Mouse (Mus musculus) heart, embryonic 14.5 days (tissue): Measurements from ENCODE around the gene Tmem246. TPM values are rescaled to one million over a fixed set of nuclear protein-coding genes. Genes with fewer than 3 reads are reported as not detected.

Experiments
- ATAC-seq: fragments of 200-750 bp; cut with Nextera tagmentation; 2 replicates; pipeline ENCODE4 v1.8.0; 2017; ENCODE audit warnings: low read depth, moderate TSS enrichment; ENCODE audit not compliant: insufficient number of reproducible peaks, insufficient read depth, low FRiP score
- H3K27ac ChIP-seq, 2 experiments: fragments of 200-500 bp in 1 of 2; fragments of 300-500 bp in 1 of 2; sonication (generic) in 1 of 2; replicated peaks in 1 of 2; 2 replicates each; pipeline ENCODE4 v1.5.1; 2012 to 2014; ENCODE audit warnings: low read depth in 2 of 2, low read length in 2 of 2, control low read depth in 1 of 2, mild to moderate bottlenecking in 1 of 2, mixed read lengths in 1 of 2; ENCODE audit not compliant: control insufficient read depth in 1 of 2, insufficient read depth in 1 of 2
- H3K27me3 ChIP-seq: fragments of 300-500 bp; sonication (generic); 2 replicates; pipeline ENCODE4 v1.6.1; 2014; ENCODE audit warnings: mild to moderate bottlenecking, low read length, control low read depth; ENCODE audit not compliant: control insufficient read depth, insufficient read depth
- H3K36me3 ChIP-seq: fragments of 300-500 bp; sonication (generic); 2 replicates; pipeline ENCODE4 v1.6.1; 2014; ENCODE audit warnings: mild to moderate bottlenecking, control low read depth, low read length, mixed read lengths; ENCODE audit not compliant: control insufficient read depth, insufficient read depth
- H3K4me1 ChIP-seq, 2 experiments: fragments of 200-500 bp in 1 of 2; fragments of 300-500 bp in 1 of 2; sonication (generic) in 1 of 2; 2 replicates each; pipeline ENCODE4 v1.6.1; 2012 to 2014; ENCODE audit warnings: low read length in 2 of 2, control low read depth in 1 of 2, mixed read lengths in 1 of 2; ENCODE audit not compliant: control insufficient read depth in 2 of 2, insufficient read depth in 2 of 2
- H3K4me2 ChIP-seq: fragments of 300-500 bp; sonication (generic); 2 replicates; pipeline ENCODE4 v1.6.1; 2014; ENCODE audit warnings: mild to moderate bottlenecking, low read length
- H3K4me3 ChIP-seq, 2 experiments: fragments of 200-500 bp in 1 of 2; fragments of 300-500 bp in 1 of 2; sonication (generic) in 1 of 2; 2 replicates each; pipeline ENCODE4 v1.5.1; 2012 to 2014; ENCODE audit warnings: low read length in 2 of 2, mild to moderate bottlenecking in 2 of 2, control low read depth in 1 of 2, low read depth in 1 of 2, moderate library complexity in 1 of 2; ENCODE audit not compliant: control insufficient read depth in 1 of 2, insufficient read depth in 1 of 2
- H3K9ac ChIP-seq: fragments of 300-500 bp; sonication (generic); 2 replicates; pipeline ENCODE4 v1.6.1; 2014; ENCODE audit warnings: mild to moderate bottlenecking, low read length
- H3K9me3 ChIP-seq: fragments of 300-500 bp; sonication (generic); 2 replicates; pipeline ENCODE4 v1.6.1; 2016; ENCODE audit warnings: low read length, control low read depth; ENCODE audit not compliant: control insufficient read depth
- WGBS: fragments of 180-500 bp; shearing (Covaris S2); extraction: QIAGEN DNeasy Blood & Tissue Kit; methylation state at CpG from one replicate; pipeline ENCODE4 v1.1.7; 2014; 5-methylcytosine and 5-hydroxymethylcytosine counted together
- polyA plus RNA-seq: library from polyadenylated mRNA; unstranded; fragments of >200 nt; fragmentation: Nextera tagmentation; extraction: Ambion mirVana; gene quantifications from 2 replicates; pipeline ENCODE4 v1.2.1, GENCODE M21; 2014

Gene Tmem246
- polyA plus RNA-seq, 1 experiment from 2014 or later = 55.4 TPM

- Histone ChIP-seq H3K4me2 (no peak overlapping the region), H3K9ac (no peak overlapping the region), H3K4me1 (0 out of 4 replicates have a peak, but pooled peaks cover 0 to under 1% of the 10 kb centered on the region in 2 experiments), H3K27ac (no peak overlapping the region), H3K27me3 (no peaks in the 10 kb centered on the region), H3K4me3 (no peak overlapping the region), H3K9me3 (no peaks in the 10 kb centered on the region), H3K36me3 (no peaks in the 10 kb centered on the region)
- no peak for ATAC-seq
- WGBS = 93% methylated on average over 2 of the region's 2 CpGs
Observed at GRCm38 (mm10) chr4:49603161-49603560, 5.5 kb upstream of the Tmem246 start.

- H3K9me3 ChIP-seq = no peaks in the 10 kb centered on the region
- peak overlapping the region; percentile 86 for H3K4me2 ChIP-seq
- under 1% methylated on average over 20 of the region's 20 CpGs for WGBS
- H3K9ac ChIP-seq = peak overlapping the region; percentile 84
- peak overlapping the region; percentile 54 to 75 for H3K4me3 ChIP-seq
- peaks cover 0 to 13% of the 10 kb centered on the region in 2 experiments; a peak in 2 of 4 replicates for H3K4me1 ChIP-seq
- H3K27ac ChIP-seq = peak overlapping the region; percentile 73 to 87
- ATAC-seq = peak; percentile 10; the same call in 1 of the 2 replicates
- no peaks in the 10 kb centered on the region for H3K36me3 ChIP-seq
- no peaks in the 10 kb centered on the region for H3K27me3 ChIP-seq
Observed at GRCm38 (mm10) chr4:49596846-49597182, 862 bp downstream of the Tmem246 start.

GRCm38 (mm10) chr4:49590152-49590551, 7.5 kb downstream of the Tmem246 start:
- Histone ChIP-seq H3K4me3 (no peak overlapping the region), H3K27me3 (no peaks in the 10 kb centered on the region), H3K4me2 (no peak overlapping the region), H3K36me3 (peaks cover 21% of the 10 kb centered on the region), H3K9me3 (no peaks in the 10 kb centered on the region), H3K4me1 (peaks cover 8 to 20% of the 10 kb centered on the region in 2 experiments), H3K27ac (no peak overlapping the region), H3K9ac (no peak overlapping the region)
- ATAC-seq = no peak
- 81% methylated on average over 2 of the region's 2 CpGs for WGBS

GRCm38 (mm10) chr4:49586811-49587210, 10.9 kb downstream of the Tmem246 start:
- ATAC-seq = no peak
- H3K9ac ChIP-seq = no peak overlapping the region
- no peak overlapping the region for H3K4me3 ChIP-seq
- no peak overlapping the region for H3K4me2 ChIP-seq
- no peaks in the 10 kb centered on the region for H3K9me3 ChIP-seq
- H3K27ac ChIP-seq = no peak overlapping the region
- H3K27me3 ChIP-seq = no peaks in the 10 kb centered on the region
- peaks cover 34% of the 10 kb centered on the region for H3K36me3 ChIP-seq
- peaks cover 13 to 31% of the 10 kb centered on the region in 2 experiments for H3K4me1 ChIP-seq
- WGBS = 96% methylated on average over 10 of the region's 10 CpGs

GRCm38 (mm10) chr4:49585524-49586101, 12.1 kb downstream of the Tmem246 start:
- Histone ChIP-seq H3K27ac (peak overlapping the region; percentile 71 to 76), H3K4me3 (no peak overlapping the region), H3K9ac (no peak overlapping the region), H3K9me3 (no peaks in the 10 kb centered on the region), H3K27me3 (no peaks in the 10 kb centered on the region), H3K4me1 (peaks cover 13 to 31% of the 10 kb centered on the region in 2 experiments), H3K36me3 (peaks cover 34% of the 10 kb centered on the region), H3K4me2 (no peak overlapping the region)
- 48% methylated on average over 7 of the region's 7 CpGs for WGBS
- ATAC-seq = peak; percentile 56; the same call in 1 of the 2 replicates

- Histone ChIP-seq H3K27me3 (no peaks in the 10 kb centered on the region), H3K27ac (peak overlapping the region; percentile 74 to 76), H3K9me3 (no peaks in the 10 kb centered on the region), H3K36me3 (peaks cover 31% of the 10 kb centered on the region), H3K4me3 (no peak overlapping the region), H3K4me2 (no peak overlapping the region), H3K4me1 (peaks cover 13 to 31% of the 10 kb centered on the region in 2 experiments), H3K9ac (no peak overlapping the region)
- WGBS = 44% methylated on average over 14 of the region's 14 CpGs
- no peak for ATAC-seq
Observed at GRCm38 (mm10) chr4:49583965-49584831, 13.5 kb downstream of the Tmem246 start.

GRCm38 (mm10) chr4:49581256-49581655, 16.4 kb downstream of the Tmem246 start:
- Histone ChIP-seq H3K4me1 (peaks cover 13 to 31% of the 10 kb centered on the region in 2 experiments), H3K27me3 (no peaks in the 10 kb centered on the region), H3K9ac (no peak overlapping the region), H3K27ac (no peak overlapping the region), H3K4me2 (no peak overlapping the region), H3K9me3 (no peaks in the 10 kb centered on the region), H3K36me3 (peaks cover 23% of the 10 kb centered on the region), H3K4me3 (no peak overlapping the region)
- ATAC-seq = no peak
- 59% methylated on average over 4 of the region's 4 CpGs for WGBS
